Mouse (Mus musculus): ENCODE measurements around the gene Pelo. TPM values are rescaled to one million over a fixed set of nuclear protein-coding genes. Genes with fewer than 3 reads are reported as not detected.

The Pelo gene
- polyA plus RNA-seq (2011; ENCODE audit: insufficient read depth, insufficient read length, low read depth, missing spikeins), result 26.3 and 26.7 TPM in 2 replicates

- H3K4me1 ChIP-seq (ENCODE audit: control insufficient read depth, insufficient read depth, low read length), result no peaks in the 10 kb centered on the region
- H3K27ac ChIP-seq (ENCODE audit: insufficient read depth, low read length), result peak within 1 kb of the TSS; percentile 59
- H3K9ac ChIP-seq (ENCODE audit: low read depth, poor library complexity, severe bottlenecking), result peak within 1 kb of the TSS; percentile 80
- peaks cover 11% of the 10 kb centered on the region for H3K36me3 ChIP-seq (ENCODE audit: control insufficient read depth, insufficient read depth, low read length, poor library complexity, severe bottlenecking)
- H3K9me3 ChIP-seq (replicated peaks; ENCODE audit: control insufficient read depth, insufficient read depth, low read length, poor library complexity, severe bottlenecking), result no peaks in the 10 kb centered on the region
- peak within 1 kb of the TSS; percentile 92 for H3K4me3 ChIP-seq (ENCODE audit: low read depth, low read length)
- TF ChIP-seq POLR2A (IDR thresholded peaks at IDR 0.05; ENCODE audit: insufficient read depth, low read length), result peak; percentile 76
- no peak for TF ChIP-seq EP300 (IDR thresholded peaks at IDR 0.05; ENCODE audit: insufficient read depth, low read depth, low read length)
- TF ChIP-seq CTCF (IDR thresholded peaks at IDR 0.05; ENCODE audit: low read depth, low read length), result no peak
- H3K27me3 ChIP-seq (ENCODE audit: control insufficient read depth, insufficient read depth, low read length, poor library complexity, severe bottlenecking), result no peaks in the 10 kb centered on the region
Measured at GRCm38 (mm10) chr13:115090069-115090976, at the start of gene Pelo. Pelo (minus strand) TSS chr13:115090186.

- no peaks in the 10 kb centered on the region for H3K9me3 ChIP-seq (replicated peaks; ENCODE audit: control insufficient read depth, insufficient read depth, low read length, poor library complexity, severe bottlenecking)
- no peak overlapping the region for H3K9ac ChIP-seq (ENCODE audit: low read depth, poor library complexity, severe bottlenecking)
- TF ChIP-seq CTCF (IDR thresholded peaks at IDR 0.05; ENCODE audit: low read depth, low read length) (no peak), POLR2A (IDR thresholded peaks at IDR 0.05; ENCODE audit: insufficient read depth, low read length) (no peak), EP300 (IDR thresholded peaks at IDR 0.05; ENCODE audit: insufficient read depth, low read depth, low read length) (no peak)
- no peaks in the 10 kb centered on the region for H3K4me1 ChIP-seq (ENCODE audit: control insufficient read depth, insufficient read depth, low read length)
- H3K36me3 ChIP-seq (ENCODE audit: control insufficient read depth, insufficient read depth, low read length, poor library complexity, severe bottlenecking), result no peaks in the 10 kb centered on the region
- H3K4me3 ChIP-seq (ENCODE audit: low read depth, low read length), result no peak overlapping the region
- H3K27ac ChIP-seq (ENCODE audit: insufficient read depth, low read length), result no peak overlapping the region
- no peaks in the 10 kb centered on the region for H3K27me3 ChIP-seq (ENCODE audit: control insufficient read depth, insufficient read depth, low read length, poor library complexity, severe bottlenecking)
Measured at GRCm38 (mm10) chr13:115138513-115138912, 48.5 kb upstream of the Pelo start.

- Histone ChIP-seq H3K9ac (ENCODE audit: low read depth, poor library complexity, severe bottlenecking) (no peak overlapping the region), H3K4me1 (ENCODE audit: control insufficient read depth, insufficient read depth, low read length) (no peaks in the 10 kb centered on the region), H3K9me3 (replicated peaks; ENCODE audit: control insufficient read depth, insufficient read depth, low read length, poor library complexity, severe bottlenecking) (no peaks in the 10 kb centered on the region), H3K27ac (ENCODE audit: insufficient read depth, low read length) (no peak overlapping the region), H3K4me3 (ENCODE audit: low read depth, low read length) (no peak overlapping the region), H3K27me3 (ENCODE audit: control insufficient read depth, insufficient read depth, low read length, poor library complexity, severe bottlenecking) (no peaks in the 10 kb centered on the region), H3K36me3 (ENCODE audit: control insufficient read depth, insufficient read depth, low read length, poor library complexity, severe bottlenecking) (no peaks in the 10 kb centered on the region)
- TF ChIP-seq POLR2A (IDR thresholded peaks at IDR 0.05; ENCODE audit: insufficient read depth, low read length), result no peak
- no peak for TF ChIP-seq CTCF (IDR thresholded peaks at IDR 0.05; ENCODE audit: low read depth, low read length)
- TF ChIP-seq EP300 (IDR thresholded peaks at IDR 0.05; ENCODE audit: insufficient read depth, low read depth, low read length), result no peak
Measured at GRCm38 (mm10) chr13:115136761-115137160, 46.8 kb upstream of the Pelo start.

GRCm38 (mm10) chr13:115132435-115132834 lies 42.4 kb upstream of the Pelo start:
- H3K9me3 ChIP-seq (replicated peaks; ENCODE audit: control insufficient read depth, insufficient read depth, low read length, poor library complexity, severe bottlenecking), result no peaks in the 10 kb centered on the region
- no peak overlapping the region for H3K9ac ChIP-seq (ENCODE audit: low read depth, poor library complexity, severe bottlenecking)
- no peak for TF ChIP-seq EP300 (IDR thresholded peaks at IDR 0.05; ENCODE audit: insufficient read depth, low read depth, low read length)
- no peak for TF ChIP-seq CTCF (IDR thresholded peaks at IDR 0.05; ENCODE audit: low read depth, low read length)
- TF ChIP-seq POLR2A (IDR thresholded peaks at IDR 0.05; ENCODE audit: insufficient read depth, low read length), result no peak
- no peaks in the 10 kb centered on the region for H3K27me3 ChIP-seq (ENCODE audit: control insufficient read depth, insufficient read depth, low read length, poor library complexity, severe bottlenecking)
- H3K4me3 ChIP-seq (ENCODE audit: low read depth, low read length), result no peak overlapping the region
- H3K27ac ChIP-seq (ENCODE audit: insufficient read depth, low read length), result 0 out of 2 replicates have a peak overlapping the region, but pooled peaks have one; percentile 36
- no peaks in the 10 kb centered on the region for H3K36me3 ChIP-seq (ENCODE audit: control insufficient read depth, insufficient read depth, low read length, poor library complexity, severe bottlenecking)
- peaks cover 3% of the 10 kb centered on the region for H3K4me1 ChIP-seq (ENCODE audit: control insufficient read depth, insufficient read depth, low read length)

- no peak overlapping the region for H3K4me3 ChIP-seq (ENCODE audit: low read depth, low read length)
- no peaks in the 10 kb centered on the region for H3K9me3 ChIP-seq (replicated peaks; ENCODE audit: control insufficient read depth, insufficient read depth, low read length, poor library complexity, severe bottlenecking)
- H3K36me3 ChIP-seq (ENCODE audit: control insufficient read depth, insufficient read depth, low read length, poor library complexity, severe bottlenecking), result no peaks in the 10 kb centered on the region
- no peak overlapping the region for H3K27ac ChIP-seq (ENCODE audit: insufficient read depth, low read length)
- no peak for TF ChIP-seq CTCF (IDR thresholded peaks at IDR 0.05; ENCODE audit: low read depth, low read length)
- TF ChIP-seq POLR2A (IDR thresholded peaks at IDR 0.05; ENCODE audit: insufficient read depth, low read length), result no peak
- TF ChIP-seq EP300 (IDR thresholded peaks at IDR 0.05; ENCODE audit: insufficient read depth, low read depth, low read length), result no peak
- H3K4me1 ChIP-seq (ENCODE audit: control insufficient read depth, insufficient read depth, low read length), result peaks cover 3% of the 10 kb centered on the region
- H3K9ac ChIP-seq (ENCODE audit: low read depth, poor library complexity, severe bottlenecking), result no peak overlapping the region
- no peaks in the 10 kb centered on the region for H3K27me3 ChIP-seq (ENCODE audit: control insufficient read depth, insufficient read depth, low read length, poor library complexity, severe bottlenecking)
Measured at GRCm38 (mm10) chr13:115131381-115131780, 41.4 kb upstream of the Pelo start.

GRCm38 (mm10) chr13:115130035-115130434 lies 40.0 kb upstream of the Pelo start:
- no peak for TF ChIP-seq CTCF (IDR thresholded peaks at IDR 0.05; ENCODE audit: low read depth, low read length)
- no peak for TF ChIP-seq EP300 (IDR thresholded peaks at IDR 0.05; ENCODE audit: insufficient read depth, low read depth, low read length)
- no peak for TF ChIP-seq POLR2A (IDR thresholded peaks at IDR 0.05; ENCODE audit: insufficient read depth, low read length)
- H3K36me3 ChIP-seq (ENCODE audit: control insufficient read depth, insufficient read depth, low read length, poor library complexity, severe bottlenecking), result no peaks in the 10 kb centered on the region
- H3K27ac ChIP-seq (ENCODE audit: insufficient read depth, low read length), result no peak overlapping the region
- H3K27me3 ChIP-seq (ENCODE audit: control insufficient read depth, insufficient read depth, low read length, poor library complexity, severe bottlenecking), result no peaks in the 10 kb centered on the region
- H3K4me1 ChIP-seq (ENCODE audit: control insufficient read depth, insufficient read depth, low read length), result peaks cover 3% of the 10 kb centered on the region
- H3K4me3 ChIP-seq (ENCODE audit: low read depth, low read length), result no peak overlapping the region
- no peak overlapping the region for H3K9ac ChIP-seq (ENCODE audit: low read depth, poor library complexity, severe bottlenecking)
- H3K9me3 ChIP-seq (replicated peaks; ENCODE audit: control insufficient read depth, insufficient read depth, low read length, poor library complexity, severe bottlenecking), result no peaks in the 10 kb centered on the region
